Mouse (Mus musculus): ENCODE measurements around the gene Zfp738. TPM values are rescaled to one million over a fixed set of nuclear protein-coding genes. Genes with fewer than 3 reads are reported as not detected.
"Not testable (repeated sequence)": the region's sequence is repeated elsewhere in the genome, so short reads cannot be mapped to it uniquely, and the experiment has no call there.

Gene Zfp738
- 14.8 and 17.2 TPM in 2 replicates for polyA plus RNA-seq (2015; fragmentation: Nextera tagmentation; extraction: Ambion mirVana)

DNA sequence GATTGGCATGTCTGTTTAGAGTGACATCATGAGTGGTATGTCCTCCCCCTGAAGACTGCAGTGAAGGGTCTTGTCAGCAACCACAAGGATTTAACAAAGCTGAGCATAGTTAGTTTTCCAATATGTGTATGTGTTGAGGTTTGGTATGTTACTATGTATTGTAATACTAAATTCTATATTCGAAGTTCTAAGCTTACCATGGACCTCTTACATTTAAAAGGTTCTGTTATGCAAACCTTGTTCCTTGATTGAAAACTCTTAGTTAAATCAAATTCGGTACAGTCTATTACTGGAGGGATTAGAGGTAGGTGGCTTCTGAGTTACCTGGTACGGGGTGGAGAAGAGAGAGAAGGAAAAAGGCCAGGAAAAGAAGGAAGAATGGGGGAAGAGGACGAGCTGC, at the start of gene Zfp738:
Zfp738 (minus strand) TSS at position 101 of the 400 bp plus-strand sequence.
- WGBS = 73% methylated on average over 4 of the region's 4 CpGs
- Histone ChIP-seq H3K9me3 (ENCODE audit: control insufficient read depth, low read length) (no peaks in the 10 kb centered on the region), H3K9ac (replicated peaks; ENCODE audit: low read depth, low read length) (no peak within 1 kb of the TSS), H3K27ac (ENCODE audit: low read length) (no peak within 1 kb of the TSS), H3K36me3 (ENCODE audit: control insufficient read depth, insufficient read depth) (no peaks in the 10 kb centered on the region), H3K4me3 (replicated peaks; ENCODE audit: low read length) (no peak within 1 kb of the TSS), H3K27me3 (replicated peaks; ENCODE audit: control insufficient read depth, insufficient read depth, low read length) (no peaks in the 10 kb centered on the region), H3K4me2 (ENCODE audit: low read length) (no peak within 1 kb of the TSS), H3K4me1 (replicated peaks; ENCODE audit: control insufficient read depth, insufficient read depth, low read length) (peaks cover 3% of the 10 kb centered on the region)
- ATAC-seq = no peak

DNA sequence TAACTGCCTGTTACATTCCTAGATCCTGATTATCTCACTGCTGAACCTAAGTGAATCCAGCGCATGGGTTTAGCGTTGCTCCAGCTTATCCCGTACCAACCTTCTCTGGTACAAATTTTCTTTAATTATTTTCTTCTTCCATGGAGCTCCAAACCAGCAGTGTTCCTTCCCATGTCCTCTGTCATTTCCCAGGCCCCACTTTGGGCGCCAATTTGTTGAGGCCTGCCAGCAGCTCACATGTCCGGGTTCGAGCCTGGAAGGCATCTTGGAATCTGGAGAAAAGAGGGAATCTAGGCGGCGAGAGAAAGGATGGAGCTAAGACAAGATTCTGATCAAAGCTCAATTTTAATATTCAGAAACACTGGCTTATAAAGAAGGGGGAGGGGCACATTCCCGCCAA, 47.5 kb upstream of the Zfp738 start:
- ATAC-seq; H3K9ac ChIP-seq (replicated peaks; ENCODE audit: low read depth, low read length); H3K27me3 ChIP-seq (replicated peaks; ENCODE audit: control insufficient read depth, insufficient read depth, low read length); H3K4me1 ChIP-seq (replicated peaks; ENCODE audit: control insufficient read depth, insufficient read depth, low read length); H3K27ac ChIP-seq (ENCODE audit: low read length); H3K4me2 ChIP-seq (ENCODE audit: low read length); H3K9me3 ChIP-seq (ENCODE audit: control insufficient read depth, low read length); H3K36me3 ChIP-seq (ENCODE audit: control insufficient read depth, insufficient read depth); H3K4me3 ChIP-seq (replicated peaks; ENCODE audit: low read length): not testable (repeated sequence)
- WGBS = 96% methylated on average over 9 of the region's 9 CpGs

DNA sequence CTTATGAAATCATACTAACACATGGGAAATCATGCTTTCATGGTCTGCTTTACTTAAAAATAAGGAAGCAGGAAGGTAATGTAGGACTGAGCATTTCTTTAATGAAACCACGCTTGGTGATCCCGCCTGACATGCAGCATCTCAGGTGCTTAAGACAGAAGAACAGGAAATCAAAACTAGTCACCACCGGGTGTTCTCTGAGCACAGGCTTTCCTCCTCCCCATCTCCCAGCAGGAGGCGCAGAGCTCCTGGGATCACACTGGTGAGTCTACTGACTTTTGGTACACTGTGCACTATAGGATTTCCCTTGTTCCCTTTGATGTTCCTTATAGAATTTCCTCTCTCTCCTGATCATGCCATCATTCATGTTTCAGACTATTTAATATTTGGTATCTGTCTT, 42.6 kb upstream of the Zfp738 start:
- WGBS = 35% methylated on average over 4 of the region's 4 CpGs
- peak overlapping the region; percentile 68 for H3K4me3 ChIP-seq (replicated peaks; ENCODE audit: low read length)

DNA sequence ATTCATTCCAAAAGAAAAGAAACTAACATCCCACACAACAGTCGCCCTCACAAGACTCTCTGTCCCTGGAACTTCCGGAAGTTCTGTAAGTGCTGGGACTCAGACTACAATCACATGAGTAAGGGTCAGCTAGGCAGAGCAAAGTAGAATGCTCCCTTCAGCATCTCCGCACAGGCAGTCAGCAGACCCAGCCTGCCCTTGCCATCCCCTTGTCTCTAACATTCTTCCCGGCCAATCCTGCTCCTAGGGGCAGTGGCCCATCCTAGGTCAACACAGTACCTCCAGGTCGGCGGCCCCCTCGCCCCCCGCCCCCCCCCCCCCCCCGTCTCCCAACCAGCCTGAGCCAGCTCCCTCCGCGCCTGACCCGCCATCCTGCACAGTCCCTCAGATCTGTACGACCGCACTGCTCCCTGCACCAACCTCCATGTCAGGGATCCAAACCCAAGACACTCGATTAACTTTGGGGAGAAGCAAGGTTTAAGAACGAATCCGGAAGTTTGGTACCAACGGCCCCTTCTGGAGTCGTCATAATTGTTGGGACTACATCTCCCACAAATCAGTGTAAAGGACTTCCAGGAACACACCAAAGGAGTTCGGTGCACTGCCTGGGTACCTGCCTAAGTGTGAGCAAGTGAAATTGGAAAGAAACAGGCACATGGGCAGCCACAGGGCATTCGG, 41.9 kb upstream of the Zfp738 start, which contains the start of gene Zfp65:
Zfp65 (minus strand) TSS at position 533 of the 678 bp plus-strand sequence.
- ATAC-seq = peak; percentile 90
- no peaks in the 10 kb centered on the region for H3K27me3 ChIP-seq (replicated peaks; ENCODE audit: control insufficient read depth, insufficient read depth, low read length)
- WGBS = 1% methylated on average over 18 of the region's 21 CpGs
- H3K4me3 ChIP-seq (replicated peaks; ENCODE audit: low read length) = peak within 1 kb of the TSS; percentile 68
- no peak within 1 kb of the TSS for H3K27ac ChIP-seq (ENCODE audit: low read length)
- H3K36me3 ChIP-seq (ENCODE audit: control insufficient read depth, insufficient read depth) = no peaks in the 10 kb centered on the region
- H3K4me2 ChIP-seq (ENCODE audit: low read length) = peak within 1 kb of the TSS; percentile 65
- no peaks in the 10 kb centered on the region for H3K9me3 ChIP-seq (ENCODE audit: control insufficient read depth, low read length)
- H3K9ac ChIP-seq (replicated peaks; ENCODE audit: low read depth, low read length) = peak within 1 kb of the TSS; percentile 68
- H3K4me1 ChIP-seq (replicated peaks; ENCODE audit: control insufficient read depth, insufficient read depth, low read length) = 0 out of 2 replicates have a peak, but pooled peaks cover 5% of the 10 kb centered on the region

More for the DNA sequence above, 42.6 kb upstream of the Zfp738 start:
- H3K27ac ChIP-seq (ENCODE audit: low read length); H3K9me3 ChIP-seq (ENCODE audit: control insufficient read depth, low read length); H3K36me3 ChIP-seq (ENCODE audit: control insufficient read depth, insufficient read depth); H3K27me3 ChIP-seq (replicated peaks; ENCODE audit: control insufficient read depth, insufficient read depth, low read length); H3K4me1 ChIP-seq (replicated peaks; ENCODE audit: control insufficient read depth, insufficient read depth, low read length): not testable (repeated sequence)
- ATAC-seq = peak; percentile 80
- Histone ChIP-seq H3K4me2 (ENCODE audit: low read length) (peak overlapping the region; percentile 65), H3K9ac (replicated peaks; ENCODE audit: low read depth, low read length) (peak overlapping the region; percentile 68)

DNA sequence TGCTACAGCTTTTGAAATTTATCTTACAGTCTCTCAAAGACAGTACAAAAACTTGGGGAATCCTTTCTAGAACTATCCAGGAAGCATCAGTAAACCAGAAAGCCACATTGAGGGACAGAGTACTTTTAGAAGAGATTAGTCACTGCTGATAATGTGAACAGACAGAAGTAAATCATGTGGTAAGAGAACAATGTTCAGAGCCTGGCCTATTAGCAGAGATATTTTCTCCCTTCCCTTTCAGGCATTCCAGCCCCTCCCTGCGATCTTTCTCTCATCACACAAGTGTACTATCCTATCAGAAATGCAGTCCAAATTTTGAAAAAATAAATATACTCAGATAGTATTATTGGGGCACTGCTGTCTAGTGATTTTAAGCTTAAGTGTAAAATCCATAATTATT, 41.2 kb upstream of the Zfp738 start:
- Histone ChIP-seq H3K9me3 (ENCODE audit: control insufficient read depth, low read length) (no peaks in the 10 kb centered on the region), H3K4me3 (replicated peaks; ENCODE audit: low read length) (no peak overlapping the region), H3K36me3 (ENCODE audit: control insufficient read depth, insufficient read depth) (no peaks in the 10 kb centered on the region), H3K9ac (replicated peaks; ENCODE audit: low read depth, low read length) (no peak overlapping the region), H3K4me1 (replicated peaks; ENCODE audit: control insufficient read depth, insufficient read depth, low read length) (peaks cover 8% of the 10 kb centered on the region), H3K4me2 (ENCODE audit: low read length) (peak overlapping the region; percentile 65), H3K27me3 (replicated peaks; ENCODE audit: control insufficient read depth, insufficient read depth, low read length) (no peaks in the 10 kb centered on the region), H3K27ac (ENCODE audit: low read length) (no peak overlapping the region)
- ATAC-seq = no peak
- 77% methylated on average over 1 of the region's 1 CpGs for WGBS

DNA sequence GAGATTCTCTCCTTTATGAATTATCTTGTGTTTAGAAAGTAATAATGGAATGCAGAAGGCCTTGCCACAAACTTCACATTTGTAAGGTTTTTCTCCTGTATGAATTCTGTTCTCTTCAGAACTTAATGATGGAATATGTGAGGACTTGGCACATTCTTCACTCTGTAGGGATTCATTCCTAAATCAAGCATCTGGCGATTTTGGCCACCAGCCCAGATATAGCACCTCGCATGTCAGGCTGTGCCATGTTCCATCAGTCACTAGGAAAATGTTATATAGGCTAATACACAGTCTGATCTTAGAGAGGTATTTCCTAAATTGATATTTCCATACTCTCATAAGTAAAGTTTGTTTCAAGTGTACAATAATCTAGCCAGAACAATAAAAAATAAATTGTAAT, 38.5 kb upstream of the Zfp738 start:
- not testable (repeated sequence) for H3K27ac ChIP-seq (ENCODE audit: low read length); H3K27me3 ChIP-seq (replicated peaks; ENCODE audit: control insufficient read depth, insufficient read depth, low read length); H3K36me3 ChIP-seq (ENCODE audit: control insufficient read depth, insufficient read depth); H3K4me2 ChIP-seq (ENCODE audit: low read length); ATAC-seq; H3K9me3 ChIP-seq (ENCODE audit: control insufficient read depth, low read length); H3K4me3 ChIP-seq (replicated peaks; ENCODE audit: low read length); H3K9ac ChIP-seq (replicated peaks; ENCODE audit: low read depth, low read length)
- WGBS = 50% methylated on average over 2 of the region's 2 CpGs
- peaks cover 10% of the 10 kb centered on the region for H3K4me1 ChIP-seq (replicated peaks; ENCODE audit: control insufficient read depth, insufficient read depth, low read length)

DNA sequence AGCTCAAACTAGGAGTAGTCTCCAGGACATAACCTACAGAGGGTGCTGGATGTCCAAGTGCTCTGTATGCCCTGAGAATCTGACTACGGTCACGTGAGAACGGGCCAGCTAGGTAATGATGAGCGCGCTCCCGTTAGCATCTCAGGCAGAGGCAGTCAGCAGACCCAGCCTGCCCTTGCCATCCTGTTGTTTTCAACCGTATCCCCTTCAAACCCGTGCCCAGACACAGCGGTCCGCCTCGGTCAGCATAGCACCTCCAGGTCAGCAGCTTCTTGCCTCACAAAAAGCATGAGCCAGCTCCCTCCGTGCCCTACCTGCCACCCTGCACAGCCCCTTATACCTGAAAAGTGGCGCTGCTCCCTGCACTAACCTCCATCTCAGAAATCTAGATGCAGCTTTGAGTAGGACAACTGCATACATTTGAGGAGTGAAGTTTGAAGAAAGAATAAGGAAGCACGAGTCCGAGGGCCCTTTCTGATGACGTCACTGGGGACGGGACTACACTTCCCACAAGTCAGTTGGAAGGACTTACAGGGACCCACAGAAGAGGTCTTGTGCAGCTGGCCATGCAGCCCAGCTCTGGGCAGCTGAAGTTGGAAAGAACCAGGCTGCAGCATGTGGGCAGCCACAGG, 37.1 kb upstream of the Zfp738 start:
- Histone ChIP-seq H3K9me3 (ENCODE audit: control insufficient read depth, low read length) (no peaks in the 10 kb centered on the region), H3K4me2 (ENCODE audit: low read length) (peak overlapping the region; percentile 68), H3K36me3 (ENCODE audit: control insufficient read depth, insufficient read depth) (no peaks in the 10 kb centered on the region), H3K9ac (replicated peaks; ENCODE audit: low read depth, low read length) (peak overlapping the region; percentile 66), H3K27ac (ENCODE audit: low read length) (peak overlapping the region; percentile 16), H3K4me3 (replicated peaks; ENCODE audit: low read length) (peak overlapping the region; percentile 82), H3K4me1 (replicated peaks; ENCODE audit: control insufficient read depth, insufficient read depth, low read length) (peaks cover 5% of the 10 kb centered on the region), H3K27me3 (replicated peaks; ENCODE audit: control insufficient read depth, insufficient read depth, low read length) (no peaks in the 10 kb centered on the region)
- peak; percentile 90 for ATAC-seq
- WGBS = under 1% methylated on average over 17 of the region's 17 CpGs

DNA sequence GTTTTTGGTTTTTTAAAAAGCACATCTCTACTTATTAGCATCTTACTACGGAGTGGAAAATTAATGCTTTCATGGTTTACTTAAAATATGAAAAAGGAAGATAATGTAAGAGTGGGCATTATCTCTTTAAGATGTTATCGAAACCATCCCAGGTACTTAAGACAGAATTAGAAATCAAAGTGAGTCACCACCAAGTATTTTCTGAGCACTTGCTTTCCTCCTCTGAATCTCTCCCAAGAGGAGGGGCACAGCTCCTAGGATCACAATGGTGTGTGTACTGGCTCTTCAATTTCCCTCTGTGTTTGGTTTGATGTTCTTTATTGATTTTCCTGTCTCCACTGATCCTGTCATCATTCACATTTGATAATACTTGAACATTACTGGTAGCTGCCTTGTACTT, 3.0 kb downstream of the Zfp738 start:
- H3K4me1 ChIP-seq (replicated peaks; ENCODE audit: control insufficient read depth, insufficient read depth, low read length); H3K9me3 ChIP-seq (ENCODE audit: control insufficient read depth, low read length); ATAC-seq; H3K36me3 ChIP-seq (ENCODE audit: control insufficient read depth, insufficient read depth); H3K27ac ChIP-seq (ENCODE audit: low read length); H3K27me3 ChIP-seq (replicated peaks; ENCODE audit: control insufficient read depth, insufficient read depth, low read length): not testable (repeated sequence)
- Histone ChIP-seq H3K4me2 (ENCODE audit: low read length) (peak overlapping the region; percentile 73), H3K9ac (replicated peaks; ENCODE audit: low read depth, low read length) (peak overlapping the region; percentile 65; the same call in 1 of the 2 replicates), H3K4me3 (replicated peaks; ENCODE audit: low read length) (peak overlapping the region; percentile 74)
- WGBS = 62% methylated on average over 2 of the region's 2 CpGs

DNA sequence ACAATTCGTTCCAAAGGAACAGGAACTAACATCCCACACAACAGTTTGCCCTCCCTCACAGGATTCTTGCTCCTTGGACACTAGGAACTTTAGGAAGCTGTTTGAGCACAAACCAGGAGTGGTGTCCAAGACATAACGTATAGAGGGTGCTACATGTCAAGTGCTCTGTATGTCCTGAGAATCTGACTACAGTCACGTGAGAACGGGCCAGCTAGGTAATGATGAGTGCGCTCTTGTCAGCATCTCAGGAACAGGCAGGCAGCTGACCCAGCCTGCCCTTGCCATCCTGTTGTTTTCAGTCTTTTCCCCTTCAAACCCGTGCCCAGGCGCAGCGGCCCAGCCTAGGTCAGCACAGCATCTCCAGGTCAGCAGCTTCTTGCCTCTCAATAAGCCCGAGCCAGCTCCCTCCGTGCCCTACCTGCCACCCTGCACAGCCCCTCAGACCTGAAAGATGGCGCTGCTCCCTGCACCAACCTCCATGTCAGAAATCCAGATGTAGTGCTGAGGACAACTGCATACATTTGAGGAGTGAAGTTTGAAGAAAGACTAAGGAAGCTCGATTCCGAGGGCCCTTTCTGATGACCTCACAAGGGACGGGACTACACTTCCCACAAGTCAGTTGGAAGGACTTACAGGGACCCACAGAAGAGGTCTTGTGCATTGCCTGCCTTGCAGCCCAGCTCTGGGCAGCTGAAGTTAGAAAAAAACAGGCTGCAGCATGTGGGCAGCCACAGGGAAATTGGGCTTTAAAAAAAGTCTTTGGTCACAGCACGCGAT, 3.7 kb downstream of the Zfp738 start:
- H3K9ac ChIP-seq (replicated peaks; ENCODE audit: low read depth, low read length) = peak overlapping the region; percentile 65
- H3K4me1 ChIP-seq (replicated peaks; ENCODE audit: control insufficient read depth, insufficient read depth, low read length); H3K36me3 ChIP-seq (ENCODE audit: control insufficient read depth, insufficient read depth); H3K9me3 ChIP-seq (ENCODE audit: control insufficient read depth, low read length); H3K27me3 ChIP-seq (replicated peaks; ENCODE audit: control insufficient read depth, insufficient read depth, low read length); H3K27ac ChIP-seq (ENCODE audit: low read length): not testable (repeated sequence)
- peak overlapping the region; percentile 73 for H3K4me2 ChIP-seq (ENCODE audit: low read length)
- peak; percentile 100 for ATAC-seq
- WGBS = 9% methylated on average over 16 of the region's 16 CpGs
- peak overlapping the region; percentile 74 for H3K4me3 ChIP-seq (replicated peaks; ENCODE audit: low read length)
